Mouse (Mus musculus): Measurements from ENCODE around the gene C1qtnf6.

- TF ChIP-seq POLR2A (IDR thresholded peaks at IDR 0.05; ENCODE audit: low read depth, low read length) (no peak), CTCF (IDR thresholded peaks at IDR 0.05; ENCODE audit: extremely low read depth, insufficient read length, insufficient replicate concordance, low read depth, low read length) (no peak)
Measured at GRCm38 (mm10) chr15:78535723-78536421, 4.7 kb upstream of the C1qtnf6 start.

Measured in small intestine, adult 2 months (tissue).